Mouse (Mus musculus) MN1 (cell line): ENCODE results near the gene Hspa4.

Source experiments
- DNase-seq: peaks from one replicate; pipeline ENCODE4 v3.0.0-alpha.2; 2016; ENCODE audit warnings: low spot score

The Hspa4 gene

DNA sequence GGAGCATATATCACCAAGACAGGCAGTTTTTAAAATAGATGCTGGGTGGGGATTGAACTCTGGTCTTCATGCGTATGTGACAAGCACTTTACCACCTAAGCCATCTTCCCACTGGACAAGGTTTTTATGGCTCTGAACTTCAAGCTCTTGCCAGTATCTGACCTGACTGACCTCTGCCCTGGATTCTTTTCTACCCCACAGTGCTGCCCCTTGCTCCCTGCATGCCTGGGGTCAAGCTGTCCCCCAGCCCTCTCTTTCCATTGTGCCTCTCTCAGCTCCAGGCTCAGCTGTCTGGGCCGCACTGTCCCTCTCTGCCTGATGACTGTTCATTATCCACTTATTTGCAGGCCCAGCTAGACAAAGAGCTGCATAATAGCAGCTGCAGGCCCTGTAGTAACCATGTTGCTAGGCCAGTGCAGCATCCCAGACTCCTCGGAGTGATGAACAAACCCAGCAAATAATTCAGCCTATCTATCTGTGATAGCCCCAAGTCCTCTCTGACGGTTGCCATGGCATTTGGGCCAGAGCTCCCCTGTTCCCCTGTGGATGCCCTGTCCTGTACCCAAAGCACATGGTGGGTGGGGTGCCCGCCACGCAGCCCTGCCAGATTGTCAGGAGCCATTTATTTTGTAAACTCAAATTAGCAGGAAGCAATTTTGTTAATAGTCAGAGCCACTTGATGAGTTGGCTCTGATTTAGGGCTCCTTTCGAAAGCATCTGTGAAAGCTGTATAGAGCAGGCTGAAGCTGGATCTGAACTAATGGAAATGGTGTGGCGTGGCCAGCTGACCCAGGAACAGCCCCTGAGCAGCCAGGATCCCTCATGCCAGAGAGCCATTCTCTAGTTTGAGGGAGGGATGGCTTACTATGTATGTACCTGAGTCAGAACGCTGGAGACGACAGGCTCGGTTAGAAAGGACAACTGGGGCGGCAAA lies 47.8 kb downstream of the Hspa4 start:
- DNase-seq = peak; percentile 36

DNA sequence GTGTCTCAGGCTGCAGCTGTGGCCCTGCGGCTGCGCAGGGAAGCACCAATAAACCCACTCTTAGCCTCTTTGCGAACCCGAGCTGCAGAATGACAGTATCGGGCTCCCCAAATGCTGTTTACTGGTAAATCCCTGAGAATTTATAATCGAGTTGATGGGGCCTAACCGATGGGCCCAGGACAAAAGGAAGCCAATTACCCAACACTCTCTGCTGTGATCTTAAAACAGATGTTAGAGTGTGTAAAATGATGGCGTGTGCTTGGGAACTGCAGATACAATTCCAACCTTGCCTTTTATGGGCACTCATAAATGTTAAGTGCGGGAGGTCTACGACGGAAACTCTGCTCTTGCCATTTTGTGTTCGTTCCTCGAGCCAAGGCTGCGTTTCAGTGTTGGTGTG lies 49.5 kb downstream of the Hspa4 start:
- DNase-seq = no peak

DNA sequence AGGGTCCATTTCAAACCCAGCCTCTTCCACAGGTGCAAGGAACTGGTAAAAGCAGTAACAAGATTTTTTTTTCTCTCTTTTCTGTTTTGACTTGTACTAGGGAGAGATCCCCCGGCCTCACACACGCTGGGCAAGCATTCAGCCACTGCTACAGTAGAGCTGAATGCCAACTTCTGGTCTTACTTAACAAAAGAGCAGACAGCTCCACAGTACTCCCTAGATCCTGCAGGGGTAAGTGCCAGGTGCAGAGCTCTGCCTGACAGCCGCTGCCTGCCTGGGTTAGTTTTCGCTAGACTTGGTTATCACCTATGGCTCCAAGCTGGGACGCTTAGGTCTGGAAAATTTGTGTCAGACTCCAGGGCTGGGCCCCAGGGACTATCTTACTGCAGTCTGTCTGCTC lies 50.6 kb downstream of the Hspa4 start:
- DNase-seq = no peak

DNA sequence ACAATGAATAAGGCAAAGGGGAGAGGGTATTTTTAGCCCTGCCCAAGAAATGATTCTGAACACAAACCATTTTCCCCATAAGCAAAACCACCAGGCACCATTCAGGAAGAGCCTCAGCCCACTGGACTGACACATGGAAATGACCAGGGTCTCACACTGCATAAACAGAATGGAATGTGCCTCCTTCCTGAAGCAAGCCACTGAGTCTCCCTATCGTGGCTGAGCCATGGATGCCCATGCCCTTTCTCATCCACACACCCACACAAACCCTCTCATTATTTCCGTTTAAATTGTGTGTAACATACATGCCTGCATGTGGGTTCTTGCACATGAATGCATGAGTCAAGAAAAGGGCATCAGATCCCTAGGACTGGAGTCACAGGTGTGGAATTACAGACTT lies 54.7 kb downstream of the Hspa4 start:
- DNase-seq = no peak

DNA sequence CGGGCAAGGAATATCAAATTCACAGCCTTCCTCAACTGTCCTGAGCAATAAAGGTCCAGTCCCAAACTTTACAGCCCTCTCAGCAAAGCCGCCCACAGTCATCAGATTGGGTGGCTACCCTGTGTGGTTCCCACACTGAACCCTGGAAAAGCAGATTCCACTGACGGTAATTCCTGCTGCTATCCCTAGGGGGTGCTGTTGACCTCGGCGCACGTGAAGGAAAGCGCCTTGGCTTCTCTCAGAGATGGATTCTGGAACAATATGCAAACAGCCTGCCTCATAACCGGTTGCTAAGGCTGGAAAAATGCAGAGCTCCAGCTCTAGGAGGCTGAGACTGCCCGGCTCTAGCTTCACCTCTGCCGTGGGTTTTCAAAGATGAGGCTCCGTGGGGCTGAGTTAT lies 57.1 kb downstream of the Hspa4 start:
- no peak for DNase-seq

DNA sequence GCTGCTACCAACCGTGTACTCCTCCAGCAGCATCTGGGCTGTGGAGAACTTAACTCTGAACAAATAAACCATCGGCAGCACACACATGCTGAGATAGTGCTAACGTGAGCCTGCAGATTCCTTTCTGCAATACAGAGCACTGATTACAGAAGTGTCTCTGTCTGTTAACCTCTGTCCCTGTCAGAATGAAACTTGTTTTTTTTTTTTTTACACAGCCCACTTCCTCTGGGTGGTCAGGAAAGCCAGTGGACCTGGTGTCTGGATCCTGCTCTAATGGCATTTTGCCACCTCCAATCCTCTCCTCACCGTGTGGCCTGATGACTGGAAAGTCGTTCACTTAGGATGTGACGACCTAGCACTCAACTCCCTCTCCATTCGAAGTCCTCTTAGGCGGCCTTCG lies 66.7 kb downstream of the Hspa4 start:
- DNase-seq = no peak

DNA sequence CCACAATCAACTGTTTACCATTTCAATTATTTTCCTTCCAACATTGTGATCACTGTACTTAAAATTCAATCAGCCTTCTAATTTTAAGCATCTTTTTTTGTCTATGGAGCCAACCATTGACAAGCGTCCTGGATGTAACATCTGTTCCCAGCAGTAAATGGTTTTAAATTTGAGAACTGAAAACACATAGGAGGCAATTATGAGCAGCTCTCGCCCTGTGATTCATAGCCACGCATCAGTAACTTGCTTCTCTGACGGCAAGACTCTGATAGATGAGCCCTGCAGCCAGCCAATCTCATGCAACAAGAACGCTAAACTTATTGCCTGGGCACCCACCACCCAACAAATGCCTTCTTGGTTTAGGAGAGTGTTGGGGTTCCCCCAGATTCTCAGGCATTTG lies 68.4 kb downstream of the Hspa4 start:
- no peak for DNase-seq

DNA sequence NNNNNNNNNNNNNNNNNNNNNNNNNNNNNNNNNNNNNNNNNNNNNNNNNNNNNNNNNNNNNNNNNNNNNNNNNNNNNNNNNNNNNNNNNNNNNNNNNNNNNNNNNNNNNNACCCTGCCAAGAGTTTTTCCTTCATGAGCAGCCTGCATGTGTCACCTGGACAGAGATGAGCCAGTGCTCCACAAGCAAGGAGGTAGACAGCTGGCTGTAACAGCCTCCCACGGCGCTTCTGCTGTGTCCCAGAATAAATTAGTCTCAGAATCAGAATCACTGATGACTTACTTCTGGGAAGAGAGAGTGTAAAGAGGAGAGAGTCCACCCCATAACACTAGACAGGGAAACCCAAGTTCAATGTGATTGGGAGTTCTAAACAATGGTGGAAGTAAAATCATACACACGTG lies 71.2 kb downstream of the Hspa4 start:
- DNase-seq = no peak

DNA sequence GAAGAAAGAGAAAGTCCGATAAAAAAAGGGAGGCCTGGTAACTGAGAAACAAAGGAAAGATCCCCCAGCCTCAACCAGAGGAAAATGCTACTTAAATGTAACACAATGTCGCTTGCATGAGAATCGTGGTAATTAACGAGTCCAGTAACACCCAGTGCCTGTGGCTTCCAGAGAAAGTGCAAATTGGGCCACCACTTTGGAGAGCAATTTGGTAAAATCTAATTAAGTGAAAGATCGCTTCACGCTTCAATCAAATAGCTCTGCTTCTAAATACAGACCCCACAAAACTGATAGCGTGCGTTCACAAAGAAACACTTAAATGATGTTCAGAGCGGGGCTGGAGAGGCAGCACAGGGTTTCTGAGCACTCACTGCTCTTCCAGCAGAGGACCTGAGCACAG lies 89.4 kb downstream of the Hspa4 start:
- no peak for DNase-seq
